Mouse (Mus musculus): Measurements from ENCODE around the gene Zfp775. TPM values are rescaled to one million over a fixed set of nuclear protein-coding genes. Genes with fewer than 3 reads are reported as not detected.

The Zfp775 gene
- 10 to 100 TPM; 10.4 to 10.7 TPM for total RNA-seq (2021)

DNA sequence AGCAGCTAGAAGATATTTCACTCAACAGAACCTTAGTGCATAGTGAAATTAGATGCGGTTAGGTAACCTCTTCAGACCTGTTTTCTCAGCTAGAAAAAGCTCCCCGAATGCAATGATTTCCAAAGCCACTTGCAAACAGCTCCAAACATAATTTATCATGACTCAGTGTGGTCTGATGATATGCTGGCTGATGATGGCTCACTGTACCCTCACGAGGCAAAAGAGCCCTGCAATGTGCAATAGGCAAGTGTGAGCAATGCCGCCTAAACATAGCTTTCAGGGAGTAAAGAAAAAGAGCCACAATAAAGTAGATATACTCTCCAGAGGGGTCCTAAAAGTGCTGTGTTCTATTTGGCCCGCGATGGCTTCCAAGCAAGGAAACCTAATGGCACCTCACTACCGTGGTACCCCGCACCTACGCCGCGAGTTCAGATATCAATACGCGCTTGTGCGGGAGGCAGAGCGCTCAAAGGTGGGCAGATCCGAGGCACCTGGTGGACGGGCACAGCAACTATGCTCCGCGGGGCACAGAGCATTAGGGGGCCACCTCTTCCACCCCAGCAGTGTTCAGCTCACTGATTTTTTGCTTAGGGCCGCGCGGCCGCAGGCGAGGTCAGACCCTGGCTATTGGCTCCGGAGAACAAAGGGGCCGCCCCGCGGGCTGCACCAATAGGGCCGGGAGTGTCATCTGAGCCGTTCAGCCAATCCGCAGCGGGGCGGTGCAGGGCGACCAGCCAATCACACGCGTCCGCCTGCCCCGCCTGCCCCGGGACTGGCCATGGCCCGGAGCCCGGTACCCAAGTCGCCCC, at the start of gene Zfp775:
Zfp775 (plus strand) TSS at position 793 of the 809 bp plus-strand sequence.
- DNase-seq, result peak; percentile 95 to 97
- intact Hi-C loops (cut with DNase I), result no loop called here

DNA sequence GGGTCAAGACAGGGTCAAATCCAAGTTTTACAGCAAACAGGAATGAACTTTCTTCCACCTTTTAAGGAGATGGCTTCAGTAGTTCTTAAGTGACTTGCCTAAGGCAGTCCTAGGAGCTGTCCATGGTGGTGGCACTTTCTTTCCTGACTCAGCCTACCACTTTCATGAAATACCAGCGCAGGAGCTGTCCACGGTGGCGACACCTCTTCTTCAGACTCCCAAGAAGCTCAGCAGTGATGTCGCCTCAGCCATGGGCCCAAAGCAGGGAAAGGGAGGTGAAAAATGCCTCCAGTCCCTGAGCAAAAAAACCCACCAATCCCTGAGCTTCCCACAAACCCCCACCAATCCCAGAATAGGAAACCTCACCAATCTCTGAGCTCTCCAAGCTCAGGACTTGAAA, 48.9 kb upstream of the Zfp775 start:
- DNase-seq, result no peak
- intact Hi-C loops (cut with DNase I), result no loop called here

DNA sequence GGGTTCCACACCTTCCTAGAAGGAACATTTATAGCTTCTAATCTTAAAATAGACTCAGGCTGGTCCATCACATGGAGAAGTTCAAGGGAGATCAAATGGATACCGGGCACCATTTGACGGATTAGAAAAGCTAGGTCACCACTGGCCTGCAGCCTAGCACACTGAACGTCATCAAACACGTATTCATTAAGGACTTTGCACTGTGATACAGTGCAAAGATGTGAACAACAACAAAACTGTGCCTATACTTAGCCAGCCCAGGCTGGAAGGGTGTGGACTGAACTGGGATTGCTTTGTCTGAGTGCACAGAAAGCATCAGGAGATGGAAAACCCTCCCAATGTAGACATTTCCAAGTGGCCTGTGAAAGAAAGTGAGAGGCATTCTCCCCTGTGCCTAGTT, 48.0 kb upstream of the Zfp775 start:
- intact Hi-C loops (cut with DNase I), result loop anchor here (2.0 kb wide), 1 partner anchor 19 kb away; the partner anchor contains the start of gene Rarres2

GRCm38 (mm10) chr6:48554280-48555103, 47.4 kb upstream of the Zfp775 start, which contains the start of gene Lrrc61:
Gene Lrrc61, plus strand, starts transcription at chr6:48554796.
- DNase-seq, result peak; percentile 99
- intact Hi-C loops (cut with DNase I), result loop anchor here (2.0 kb wide), 1 partner anchor 18 kb away; the partner anchor contains the start of gene Rarres2

More for the DNA sequence above, 48.0 kb upstream of the Zfp775 start:
- no peak for DNase-seq

DNA sequence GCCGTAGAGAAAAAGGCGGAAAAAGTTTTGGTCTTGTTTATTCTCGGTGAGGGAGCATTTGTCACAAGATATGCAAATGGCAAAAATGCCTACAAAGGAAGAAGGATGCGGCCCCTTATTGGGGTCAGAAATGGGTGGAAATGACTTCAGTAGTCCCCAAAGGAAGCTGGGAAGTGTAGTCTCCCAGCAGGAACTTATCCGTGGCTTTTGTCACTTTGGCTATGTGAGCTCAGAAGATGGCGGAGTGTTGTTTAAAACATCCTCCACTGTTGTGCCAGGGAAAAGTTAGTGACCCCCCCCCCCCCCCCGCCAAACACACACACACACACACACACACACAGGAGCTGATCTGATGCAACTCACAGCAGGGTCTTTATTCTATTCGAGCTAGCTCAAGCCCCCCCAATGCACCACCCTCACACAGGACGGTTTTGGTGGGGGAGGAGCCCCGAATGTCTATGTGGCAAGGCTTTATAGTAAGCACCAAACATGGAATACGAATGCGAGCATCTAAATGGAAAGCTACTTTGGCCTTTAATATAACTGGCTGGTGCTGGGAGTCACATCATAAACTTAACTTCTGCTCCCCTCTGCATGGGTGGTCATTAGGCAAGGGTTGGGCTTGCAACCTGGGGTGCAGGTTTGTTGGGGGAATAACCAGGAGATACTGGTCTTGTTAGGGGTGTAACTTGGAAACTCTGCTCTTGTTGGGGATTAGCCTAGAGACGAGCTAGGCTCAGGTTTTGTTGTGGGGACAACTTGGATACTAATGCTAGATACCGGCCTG, 46.6 kb upstream of the Zfp775 start:
- peak in 1 of 2 experiments; percentile 43 for DNase-seq
- intact Hi-C loops (cut with DNase I), result loop anchor here (2.0 kb wide), 1 partner anchor 18 kb away; the partner anchor contains the start of gene Rarres2

DNA sequence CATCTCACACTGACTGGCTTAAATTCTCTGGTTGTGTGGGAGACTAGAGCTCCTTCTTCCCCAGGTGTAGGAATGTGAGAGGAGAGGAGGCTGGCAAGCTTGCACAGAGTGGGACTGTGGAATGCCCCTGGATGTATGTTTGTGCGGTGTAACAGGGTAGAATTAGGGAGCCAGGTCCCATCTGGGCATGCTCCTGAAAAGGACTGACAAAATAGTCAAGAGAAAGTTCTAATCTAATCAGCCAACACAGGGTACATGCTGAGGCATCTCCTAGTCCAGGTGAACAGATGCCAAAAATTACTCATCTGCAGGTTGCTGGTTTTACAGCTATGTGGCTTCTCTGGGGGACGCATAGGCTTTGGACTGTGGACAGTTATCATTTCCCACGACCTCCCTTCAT, 45.9 kb upstream of the Zfp775 start:
- intact Hi-C loops (cut with DNase I), result loop anchor here (2.0 kb wide), 1 partner anchor 17 kb away; the partner anchor contains the start of gene Rarres2
- DNase-seq, result no peak

DNA sequence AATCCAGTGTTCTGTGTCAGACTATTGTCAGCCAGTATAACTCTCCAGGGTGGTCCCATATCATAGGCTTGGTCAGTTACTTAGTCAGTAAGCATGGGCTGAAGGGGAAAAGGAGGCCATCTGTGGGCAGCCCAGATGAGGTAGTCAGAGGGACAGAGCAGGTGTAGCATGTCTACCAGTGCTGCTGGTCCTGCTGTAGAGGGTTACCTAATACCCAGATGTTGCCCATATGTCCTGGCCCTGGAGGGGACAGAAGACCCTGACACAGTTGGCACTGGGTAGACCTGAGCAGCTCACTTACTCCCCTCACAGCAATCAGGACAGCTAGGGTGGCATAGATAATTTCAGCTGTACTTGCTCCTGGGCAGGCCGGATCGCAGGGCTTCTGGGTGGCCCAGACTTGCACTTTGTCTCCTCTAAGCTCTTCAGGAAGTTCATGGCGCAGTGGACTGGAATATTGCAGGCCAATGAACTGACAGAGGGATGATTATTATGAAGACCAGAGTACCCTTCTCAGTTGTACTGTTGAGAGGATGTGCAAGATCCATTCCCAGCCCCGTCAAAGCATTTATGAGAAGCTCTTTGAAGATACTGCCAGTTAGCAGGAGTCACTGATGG, 36.1 kb upstream of the Zfp775 start:
- no peak for DNase-seq
- intact Hi-C loops (cut with DNase I), result no loop called here

GRCm38 (mm10) chr6:48566312-48566711, 35.6 kb upstream of the Zfp775 start:
- peak; percentile 64 to 73 for DNase-seq
- intact Hi-C loops (cut with DNase I), result no loop called here

DNA sequence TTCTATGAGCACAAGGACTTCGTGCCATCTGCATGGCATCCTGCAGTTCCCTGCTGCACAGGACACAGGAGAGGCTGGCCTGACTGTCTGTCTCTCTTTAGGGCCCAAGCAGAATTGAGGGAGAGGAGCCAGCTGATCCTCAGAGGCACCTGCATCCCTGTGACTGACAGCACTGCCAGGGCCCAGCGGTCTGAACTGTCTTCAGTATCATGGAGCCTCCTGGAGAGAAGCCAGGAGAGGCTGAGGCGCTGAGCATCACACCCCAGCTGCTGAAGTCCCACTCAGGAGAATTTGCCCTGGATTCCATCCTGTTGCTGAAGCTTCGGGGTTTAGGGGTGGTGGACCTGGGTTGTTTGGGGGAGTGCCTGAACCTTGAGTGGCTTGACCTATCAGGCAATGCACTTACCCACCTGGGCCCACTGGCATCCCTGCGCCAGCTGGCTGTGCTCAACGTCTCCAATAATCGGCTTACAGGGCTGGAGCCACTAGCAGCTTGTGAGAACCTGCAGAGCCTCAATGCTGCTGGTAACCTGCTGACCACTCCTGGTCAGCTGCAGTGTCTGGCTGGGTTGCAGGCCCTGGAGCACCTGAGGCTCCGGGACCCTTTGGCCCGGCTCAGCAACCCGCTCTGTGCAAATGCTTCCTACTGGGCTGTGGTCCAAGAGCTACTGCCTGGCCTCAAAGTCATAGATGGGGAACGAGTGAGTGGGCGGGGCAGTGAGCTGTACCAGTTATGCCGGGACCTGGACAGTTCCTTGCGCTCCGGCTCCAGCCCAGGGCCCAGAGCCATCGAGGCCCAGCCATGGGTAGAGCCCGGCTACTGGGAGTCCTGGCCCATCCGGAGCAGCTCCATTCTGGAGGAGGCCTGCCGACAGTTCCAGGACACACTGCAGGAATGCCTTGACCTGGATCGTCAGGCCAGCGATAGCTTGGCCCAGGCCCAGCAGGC, 33.6 kb upstream of the Zfp775 start:
- peak; percentile 57 to 67 for DNase-seq
- intact Hi-C loops (cut with DNase I), result no loop called here

DNA sequence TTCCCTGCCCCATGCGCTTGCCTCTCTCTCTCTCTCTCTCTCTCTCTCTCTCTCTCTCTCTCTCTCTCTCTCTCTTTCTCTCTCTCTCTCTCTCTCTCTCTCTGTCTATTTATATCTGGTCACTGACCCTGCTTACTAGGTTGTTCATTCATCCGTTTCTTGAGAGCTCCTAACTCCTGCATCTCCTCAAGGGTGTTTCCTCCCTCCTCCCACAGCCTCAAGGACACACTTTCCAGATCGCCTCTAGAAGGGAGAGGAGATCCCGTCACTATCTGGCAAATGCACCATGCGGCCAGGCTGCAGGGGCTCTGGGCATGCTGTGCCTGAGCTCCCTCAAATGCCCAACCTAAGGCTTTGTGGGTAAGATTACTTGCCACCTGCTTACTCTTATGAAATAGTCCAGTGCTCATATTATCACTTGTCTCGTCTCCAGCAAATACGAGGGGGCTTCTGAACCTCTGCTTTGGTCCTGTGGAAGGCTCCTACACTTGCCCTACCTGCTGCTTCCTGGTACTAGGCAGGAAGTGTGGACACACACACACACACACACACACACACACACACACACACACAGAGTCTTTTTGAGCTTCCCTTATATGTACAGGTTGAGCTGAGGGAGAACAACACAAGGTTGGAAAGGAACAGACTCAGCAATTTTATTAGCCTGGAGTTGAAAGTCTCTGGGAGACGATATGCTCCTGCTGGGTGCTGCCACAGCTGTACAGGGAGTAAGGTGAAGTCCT, 32.6 kb upstream of the Zfp775 start:
- DNase-seq, result no peak
- intact Hi-C loops (cut with DNase I), result no loop called here

DNA sequence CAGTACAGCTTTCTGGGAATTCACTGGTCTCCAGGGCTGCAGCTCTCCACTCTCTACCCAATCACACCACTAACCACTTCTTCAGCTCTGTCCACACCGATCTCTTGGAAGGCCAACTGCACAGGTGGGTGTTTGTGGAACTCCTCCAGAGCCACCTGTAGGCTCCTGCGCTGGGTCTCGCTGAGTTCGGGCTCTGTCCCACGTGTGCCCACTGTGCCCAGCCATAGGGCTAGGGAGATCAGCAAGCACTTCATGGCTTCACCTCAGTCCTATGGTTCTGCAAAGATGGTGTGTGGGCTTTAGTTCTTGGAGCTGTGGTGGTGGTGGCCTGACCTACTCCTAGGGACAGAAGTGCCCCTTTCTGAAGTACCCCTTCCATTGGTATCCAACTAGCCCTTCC, 29.8 kb upstream of the Zfp775 start:
- intact Hi-C loops (cut with DNase I), result loop anchor here (2.0 kb wide), 1 partner anchor 17 kb away; the partner anchor contains the start of gene Lrrc61
- no peak for DNase-seq

- intact Hi-C loops (cut with DNase I), result loop anchor here (2.0 kb wide), 1 partner anchor 18 kb away; the partner anchor contains the start of gene Lrrc61
- peak; percentile 51 to 64 for DNase-seq
Measured at GRCm38 (mm10) chr6:48572572-48573061, 29.2 kb upstream of the Zfp775 start, which contains the start of gene Rarres2. Gene Rarres2, minus strand, starts transcription at chr6:48572789.

DNA sequence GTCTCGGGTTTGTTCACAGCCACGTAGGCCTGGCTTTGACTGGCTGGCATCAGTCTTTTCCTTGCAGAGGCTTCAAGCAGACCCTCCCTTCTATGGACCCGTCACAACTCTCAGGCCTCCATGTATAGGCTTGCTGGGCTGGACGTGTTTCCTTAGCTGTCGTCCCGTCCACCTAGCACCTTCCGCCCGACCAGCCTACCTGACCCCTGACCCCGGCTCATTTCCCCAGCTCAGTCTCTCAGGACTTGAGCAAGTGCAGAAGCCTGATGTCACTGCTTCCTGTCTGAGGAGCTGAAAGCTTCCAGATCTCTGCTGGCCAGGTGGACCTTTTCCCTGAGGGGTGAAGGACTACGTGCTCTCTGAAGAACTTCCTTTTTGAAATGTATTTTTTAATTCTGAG, 28.6 kb upstream of the Zfp775 start:
- intact Hi-C loops (cut with DNase I), result loop anchor here (2.0 kb wide), 1 partner anchor 18 kb away; the partner anchor contains the start of gene Lrrc61

DNA sequence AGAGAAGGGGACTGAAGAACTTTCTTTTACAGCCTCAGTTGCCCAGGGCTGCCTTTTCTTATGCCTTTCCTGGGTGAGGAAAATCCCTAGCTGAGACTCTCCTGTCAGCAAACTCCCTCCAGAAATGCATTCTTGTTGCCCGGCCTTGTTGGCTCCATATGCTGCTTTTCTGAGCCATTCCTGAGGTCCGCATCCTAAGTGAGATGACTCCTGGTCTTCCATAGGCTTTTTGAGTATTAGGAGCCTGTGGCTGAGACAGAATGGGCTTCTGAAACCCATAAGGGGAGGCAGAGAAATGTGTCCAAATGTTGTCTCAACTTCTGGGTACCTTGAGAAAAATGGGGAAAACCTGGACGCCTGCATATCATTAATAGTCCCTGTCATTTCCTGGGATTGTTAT, 27.9 kb upstream of the Zfp775 start:
- DNase-seq, result no peak
- intact Hi-C loops (cut with DNase I), result loop anchor here (2.0 kb wide), 1 partner anchor 19 kb away; the partner anchor contains the start of gene Lrrc61

More for the DNA sequence above, 28.6 kb upstream of the Zfp775 start:
- peak; percentile 47 to 49 for DNase-seq

DNA sequence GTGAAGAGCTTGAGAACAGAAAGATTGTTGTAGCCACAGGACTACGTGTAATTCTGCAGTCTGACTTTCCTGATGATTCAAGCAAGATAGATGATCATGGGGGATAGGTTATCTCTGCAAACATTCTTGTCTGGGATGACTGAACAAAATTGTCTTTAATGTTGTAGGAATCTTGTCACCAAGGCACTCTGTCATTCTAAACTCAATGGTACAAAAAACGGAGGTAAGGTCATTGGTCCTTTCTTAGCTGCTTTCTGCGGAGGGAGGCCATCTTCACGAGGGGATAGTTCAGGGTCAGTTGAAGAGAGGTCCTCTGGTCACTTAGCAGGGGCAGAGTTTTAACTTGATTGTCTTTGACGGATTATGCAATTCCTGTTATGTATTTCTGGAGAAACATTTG, 23.1 kb upstream of the Zfp775 start:
- intact Hi-C loops (cut with DNase I), result no loop called here
- no peak for DNase-seq

GRCm38 (mm10) chr6:48579215-48579648, 22.6 kb upstream of the Zfp775 start:
- intact Hi-C loops (cut with DNase I), result no loop called here
- peak in 1 of 2 experiments; percentile 47 for DNase-seq

DNA sequence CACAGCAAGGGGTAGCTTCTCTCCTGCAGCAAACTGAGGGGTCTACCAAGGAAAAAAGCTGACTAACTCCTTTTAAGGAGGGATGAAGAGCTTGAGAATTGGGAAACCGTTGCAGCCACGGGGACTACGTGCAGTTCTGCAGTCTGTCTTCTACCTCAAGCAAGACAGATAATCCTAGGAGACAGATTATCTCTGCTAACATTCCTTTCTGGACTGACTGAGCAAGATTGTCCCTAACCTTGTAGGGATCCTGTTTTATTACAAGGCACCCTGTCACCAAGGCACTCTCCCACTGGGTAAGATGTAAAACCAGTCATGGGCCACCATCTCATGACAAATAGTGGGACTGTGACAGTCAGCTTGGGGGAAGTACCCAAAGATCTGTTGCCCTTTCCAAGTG, 20.6 kb upstream of the Zfp775 start:
- intact Hi-C loops (cut with DNase I), result loop anchor here (5.0 kb wide), 1 partner anchor 191 kb away; the partner anchor contains the start of gene Gimap3
- no peak for DNase-seq
